Mouse (Mus musculus) hindbrain, embryonic 10.5 days (tissue): ENCODE measurements around the gene Rhbdf1. TPM values are rescaled to one million over a fixed set of nuclear protein-coding genes. Genes with fewer than 3 reads are reported as not detected.

Source experiments
- DNase-seq: peaks from one replicate; pipeline ENCODE4 v3.0.0-alpha.2; 2017; ENCODE audit warnings: low spot score
- H3K27ac ChIP-seq: fragments of 300-500 bp; sonication (generic); 2 replicates; pipeline ENCODE4 v1.5.1; 2016; ENCODE audit warnings: mild to moderate bottlenecking, moderate library complexity
- H3K27me3 ChIP-seq: fragments of 300-500 bp; sonication (generic); 2 replicates; pipeline ENCODE4 v1.6.1; 2016; ENCODE audit warnings: mild to moderate bottlenecking; ENCODE audit not compliant: poor library complexity, insufficient read depth, severe bottlenecking
- H3K36me3 ChIP-seq: fragments of 300-500 bp; sonication (generic); 2 replicates; pipeline ENCODE4 v1.6.1; 2016; ENCODE audit warnings: mild to moderate bottlenecking, moderate library complexity
- H3K4me1 ChIP-seq: fragments of 300-500 bp; sonication (generic); replicated peaks from 2 replicates; pipeline ENCODE4 v1.6.1; 2016; ENCODE audit warnings: mild to moderate bottlenecking
- H3K4me3 ChIP-seq: fragments of 300-500 bp; sonication (generic); 2 replicates; pipeline ENCODE4 v1.5.1; 2016; ENCODE audit warnings: mild to moderate bottlenecking, moderate library complexity
- H3K9me3 ChIP-seq: fragments of 300-500 bp; sonication (generic); 2 replicates; pipeline ENCODE4 v1.6.1; 2016; ENCODE audit warnings: mild to moderate bottlenecking, moderate library complexity
- WGBS: fragments of 180-500 bp; shearing (Covaris S2); methylation state at CpG from one replicate; pipeline ENCODE4 v1.1.7; 2016; 5-methylcytosine and 5-hydroxymethylcytosine counted together
- polyA plus RNA-seq: library from polyadenylated mRNA; unstranded; fragments of >200 nt; fragmentation: Nextera tagmentation; extraction: Ambion mirVana; gene quantifications from 2 replicates; pipeline ENCODE4 v1.2.1, GENCODE M21; 2016

Gene Rhbdf1
- polyA plus RNA-seq, 1 experiment from 2014 or later, result 31.3 TPM

GRCm38 (mm10) chr11:32224468-32225139, 2.5 kb upstream of the Rhbdf1 start:
- 39% methylated on average over 4 of the region's 4 CpGs for WGBS
- Histone ChIP-seq H3K4me3 (no peak overlapping the region), H3K27ac (peak overlapping the region; percentile 95), H3K9me3 (no peaks in the 10 kb centered on the region), H3K4me1 (peaks cover 72% of the 10 kb centered on the region), H3K36me3 (peaks cover 18% of the 10 kb centered on the region), H3K27me3 (peaks cover 28% of the 10 kb centered on the region)
- DNase-seq, result peak; percentile 45

DNA sequence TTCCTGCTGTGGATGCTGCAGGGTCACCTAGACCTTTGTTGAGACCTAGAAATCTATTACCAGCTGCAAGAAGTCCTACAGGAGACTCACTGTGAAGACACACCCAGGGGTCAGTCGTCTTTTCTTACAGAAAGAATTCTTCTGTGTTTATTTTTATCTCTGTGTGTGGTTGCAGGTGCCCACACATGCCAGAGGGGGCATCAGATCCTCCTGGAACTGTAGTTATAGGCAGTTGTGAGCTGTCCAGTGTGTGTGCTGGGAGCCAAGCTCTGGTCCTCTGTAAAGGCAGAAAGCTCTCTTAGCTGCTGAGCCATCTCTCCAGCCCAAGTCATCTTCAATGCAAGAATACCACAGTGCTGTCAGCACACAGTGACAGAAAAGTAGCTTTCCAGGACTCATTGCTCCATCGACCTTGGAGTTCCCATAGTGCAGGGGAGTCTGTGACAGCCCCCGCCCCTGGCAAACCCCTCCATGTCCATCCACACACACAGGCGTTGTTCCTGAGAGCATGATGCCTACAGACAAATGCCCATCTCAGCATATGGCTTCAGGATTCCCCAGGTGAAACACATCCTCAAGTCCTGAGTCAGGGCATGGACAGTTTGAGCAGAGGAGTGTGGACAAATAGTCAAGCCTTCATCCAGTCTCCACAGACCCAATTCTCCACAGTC, 1.3 kb upstream of the Rhbdf1 start:
- Histone ChIP-seq H3K36me3 (peaks cover 7% of the 10 kb centered on the region), H3K4me3 (no peak overlapping the region; the same call in 1 of the 2 replicates), H3K9me3 (no peaks in the 10 kb centered on the region), H3K27me3 (peaks cover 28% of the 10 kb centered on the region), H3K4me1 (peaks cover 83% of the 10 kb centered on the region), H3K27ac (no peak overlapping the region)
- WGBS, result 68% methylated on average over 4 of the region's 4 CpGs
- DNase-seq, result no peak

DNA sequence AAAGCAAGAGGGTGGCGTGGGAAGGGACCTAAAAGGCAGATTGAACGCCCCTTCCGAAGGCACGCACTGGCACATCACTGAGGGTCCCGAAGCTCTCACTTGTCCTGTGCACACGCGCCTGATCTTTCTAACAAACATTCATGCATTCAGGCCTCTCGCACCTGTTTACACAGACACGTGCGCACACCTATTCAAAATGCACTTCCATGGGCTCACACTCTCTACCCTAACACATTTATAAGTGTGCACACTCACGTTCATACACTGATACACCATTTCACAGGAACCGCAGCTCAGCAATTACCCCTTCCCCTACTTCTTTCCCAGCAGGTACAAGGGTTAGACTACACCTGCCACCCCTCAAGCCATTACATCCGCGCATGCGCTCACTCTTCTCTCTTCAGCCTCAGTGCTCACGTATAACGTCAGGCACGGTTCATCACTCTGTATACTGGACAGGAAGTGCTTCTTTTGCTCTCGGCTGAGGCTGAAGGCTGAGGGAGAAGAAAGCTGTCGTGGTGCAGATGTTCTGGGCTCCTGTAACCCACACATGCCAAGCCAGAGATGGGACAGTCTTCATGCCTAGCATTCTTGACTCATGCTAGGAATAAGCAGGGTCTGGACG, 582 bp upstream of the Rhbdf1 start:
- no peak for DNase-seq
- Histone ChIP-seq H3K9me3 (no peaks in the 10 kb centered on the region), H3K4me1 (peaks cover 89% of the 10 kb centered on the region), H3K27me3 (peaks cover 28% of the 10 kb centered on the region), H3K4me3 (peak overlapping the region; percentile 90), H3K36me3 (no peaks in the 10 kb centered on the region), H3K27ac (peak overlapping the region; percentile 93)
- WGBS, result 9% methylated on average over 21 of the region's 21 CpGs

- Histone ChIP-seq H3K27ac (peak overlapping the region; percentile 93), H3K9me3 (no peaks in the 10 kb centered on the region), H3K4me3 (peak overlapping the region; percentile 90), H3K36me3 (no peaks in the 10 kb centered on the region), H3K27me3 (peaks cover 28% of the 10 kb centered on the region), H3K4me1 (peaks cover 80% of the 10 kb centered on the region)
- WGBS, result under 1% methylated on average over 46 of the region's 46 CpGs
- peak; percentile 71 for DNase-seq
These were observed 712 bp downstream of the Rhbdf1 start for GRCm38 (mm10) chr11:32221225-32221950.

GRCm38 (mm10) chr11:32220607-32221224, 1.4 kb downstream of the Rhbdf1 start:
- WGBS, result 32% methylated on average over 10 of the region's 10 CpGs
- no peak for DNase-seq
- Histone ChIP-seq H3K4me3 (peak overlapping the region; percentile 90), H3K27ac (peak overlapping the region; percentile 93), H3K36me3 (peaks cover 5% of the 10 kb centered on the region), H3K9me3 (no peaks in the 10 kb centered on the region), H3K27me3 (peaks cover 28% of the 10 kb centered on the region), H3K4me1 (peaks cover 73% of the 10 kb centered on the region)

- Histone ChIP-seq H3K27ac (no peak overlapping the region), H3K36me3 (peaks cover 19% of the 10 kb centered on the region), H3K4me1 (peaks cover 59% of the 10 kb centered on the region), H3K4me3 (no peak overlapping the region), H3K27me3 (peaks cover 21% of the 10 kb centered on the region), H3K9me3 (no peaks in the 10 kb centered on the region)
- no peak for DNase-seq
- WGBS, result 92% methylated on average over 10 of the region's 10 CpGs
These were observed 2.8 kb downstream of the Rhbdf1 start for GRCm38 (mm10) chr11:32219287-32219686.

- peaks cover 59% of the 10 kb centered on the region for H3K4me1 ChIP-seq
- DNase-seq, result peak; percentile 35
- 52% methylated on average over 6 of the region's 6 CpGs for WGBS
- H3K27me3 ChIP-seq, result peaks cover 14% of the 10 kb centered on the region
- peaks cover 26% of the 10 kb centered on the region for H3K36me3 ChIP-seq
- peak overlapping the region; percentile 84 for H3K27ac ChIP-seq
- no peaks in the 10 kb centered on the region for H3K9me3 ChIP-seq
- H3K4me3 ChIP-seq, result 0 out of 2 replicates have a peak overlapping the region, but pooled peaks have one; percentile 4
These were observed 3.5 kb downstream of the Rhbdf1 start for GRCm38 (mm10) chr11:32218501-32219050.

DNA sequence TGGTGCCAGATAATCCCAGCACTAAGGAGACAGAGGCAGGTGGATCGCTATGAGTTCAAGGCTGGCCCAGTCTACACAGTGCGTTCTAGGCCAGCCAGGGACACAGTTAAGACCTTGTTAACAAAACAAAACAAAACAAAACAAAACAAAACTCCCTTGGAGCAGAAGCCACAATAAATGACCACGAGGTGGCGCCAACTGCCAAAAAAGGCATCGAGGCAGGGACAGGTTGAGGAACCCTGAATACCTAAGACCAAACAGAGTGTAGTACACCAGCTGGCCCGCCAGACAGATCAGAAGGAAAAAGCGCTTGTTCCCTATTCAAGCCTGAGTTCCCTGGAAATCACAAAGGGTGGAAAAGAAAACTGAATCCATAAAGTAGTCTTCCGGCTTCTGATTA, 5.2 kb downstream of the Rhbdf1 start:
- Histone ChIP-seq H3K4me1 (peaks cover 45% of the 10 kb centered on the region), H3K36me3 (peaks cover 43% of the 10 kb centered on the region), H3K9me3 (no peaks in the 10 kb centered on the region), H3K27ac (0 out of 2 replicates have a peak overlapping the region, but pooled peaks have one; percentile 14), H3K4me3 (no peak overlapping the region), H3K27me3 (no peaks in the 10 kb centered on the region; the same call in none of the 2 replicates)
- 22% methylated on average over 8 of the region's 8 CpGs for WGBS
- peak; percentile 73 for DNase-seq

- peaks cover 56% of the 10 kb centered on the region for H3K36me3 ChIP-seq
These were observed 6.5 kb downstream of the Rhbdf1 start for GRCm38 (mm10) chr11:32215372-32216162.

DNA sequence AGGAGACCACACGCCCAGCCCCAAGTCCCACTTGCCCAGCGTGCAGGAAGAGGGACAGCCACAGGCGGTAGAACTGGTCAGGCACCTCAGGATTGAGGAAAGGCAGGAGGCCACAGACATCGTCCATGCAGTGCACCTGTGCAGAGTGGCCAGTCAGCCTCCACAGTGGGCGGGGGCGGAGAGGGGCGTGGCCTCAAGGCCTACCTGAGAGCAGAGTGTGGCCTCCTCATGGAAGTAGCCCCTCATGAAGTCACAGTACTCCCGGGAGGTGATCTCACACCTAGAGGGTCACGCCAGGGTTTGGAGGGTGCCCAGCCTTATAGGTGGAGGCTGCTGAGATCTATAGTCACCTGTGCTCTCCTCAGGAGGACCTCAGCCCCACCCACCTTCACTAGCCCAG, 11.5 kb downstream of the Rhbdf1 start:
- WGBS, result 89% methylated on average over 9 of the region's 9 CpGs
- no peak overlapping the region for H3K27ac ChIP-seq
- no peak for DNase-seq
- peaks cover 90% of the 10 kb centered on the region for H3K36me3 ChIP-seq
- H3K4me3 ChIP-seq, result no peak overlapping the region
- H3K4me1 ChIP-seq, result peaks cover 11% of the 10 kb centered on the region
- no peaks in the 10 kb centered on the region for H3K9me3 ChIP-seq
- no peaks in the 10 kb centered on the region for H3K27me3 ChIP-seq

More at GRCm38 (mm10) chr11:32215372-32216162, 6.5 kb downstream of the Rhbdf1 start:
- Histone ChIP-seq H3K27me3 (no peaks in the 10 kb centered on the region; the same call in 1 of the 2 replicates), H3K4me1 (peaks cover 33% of the 10 kb centered on the region), H3K27ac (no peak overlapping the region), H3K4me3 (no peak overlapping the region), H3K9me3 (no peaks in the 10 kb centered on the region)
- 93% methylated on average over 18 of the region's 18 CpGs for WGBS
- DNase-seq, result no peak

- DNase-seq, result peak; percentile 96
- peak within 1 kb of the TSS; percentile 85 for H3K27ac ChIP-seq
- H3K36me3 ChIP-seq, result peaks cover 36% of the 10 kb centered on the region
- H3K4me1 ChIP-seq, result peaks cover 20% of the 10 kb centered on the region
- under 1% methylated on average over 52 of the region's 52 CpGs for WGBS
- peak within 1 kb of the TSS; percentile 78 for H3K4me3 ChIP-seq
- H3K27me3 ChIP-seq, result peaks cover 4% of the 10 kb centered on the region; the same call in 1 of the 2 replicates
- H3K9me3 ChIP-seq, result no peaks in the 10 kb centered on the region
These were observed 16.8 kb downstream of the Rhbdf1 start, which contains the start of gene Snrnp25 for GRCm38 (mm10) chr11:32205058-32205873. Snrnp25 (plus strand) TSS chr11:32205415.
